Mouse (Mus musculus): ENCODE results near the gene Gm49368.
"Not testable (repeated sequence)": the region's sequence is repeated elsewhere in the genome, so short reads cannot be mapped to it uniquely, and the experiment has no call there.

Gm49368 gene

GRCm38 (mm10) chr7:128136927-128137326 is 74.4 kb downstream of the Gm49368 start:
- DNase-seq, result no peak

DNA sequence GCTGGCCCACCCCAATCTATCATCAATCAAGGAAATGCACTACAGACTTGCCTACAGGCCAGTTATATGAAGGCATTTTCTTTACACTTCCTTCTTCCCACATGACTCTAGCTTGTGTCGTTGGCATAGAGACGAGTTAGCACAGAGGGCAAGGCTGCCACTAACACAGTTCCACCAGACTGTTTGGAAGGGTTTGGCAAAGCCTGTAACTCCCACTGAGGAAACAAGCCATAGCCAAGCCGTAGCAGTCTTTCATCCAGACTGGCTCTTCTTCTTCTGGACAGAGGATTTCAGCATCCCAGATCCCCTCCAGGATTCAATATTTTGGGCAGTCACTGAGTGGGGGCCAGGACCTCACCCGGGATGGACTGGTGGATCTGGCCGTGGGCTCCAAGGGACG is 77.1 kb downstream of the Gm49368 start:
- DNase-seq, result no peak

GRCm38 (mm10) chr7:128150970-128151369 is 88.5 kb downstream of the Gm49368 start:
- no peak for DNase-seq

- no peak for DNase-seq
These were observed 91.6 kb downstream of the Gm49368 start, which contains the start of gene Itgad for GRCm38 (mm10) chr7:128154076-128154475. Gene Itgad, plus strand, starts transcription at chr7:128154376.

GRCm38 (mm10) chr7:128154924-128155323 is 92.4 kb downstream of the Gm49368 start:
- no peak for DNase-seq

GRCm38 (mm10) chr7:128158688-128159354 is 96.3 kb downstream of the Gm49368 start:
- not testable (repeated sequence) for DNase-seq

- no peak for DNase-seq
These were observed 101.5 kb downstream of the Gm49368 start for GRCm38 (mm10) chr7:128164001-128164400.

DNA sequence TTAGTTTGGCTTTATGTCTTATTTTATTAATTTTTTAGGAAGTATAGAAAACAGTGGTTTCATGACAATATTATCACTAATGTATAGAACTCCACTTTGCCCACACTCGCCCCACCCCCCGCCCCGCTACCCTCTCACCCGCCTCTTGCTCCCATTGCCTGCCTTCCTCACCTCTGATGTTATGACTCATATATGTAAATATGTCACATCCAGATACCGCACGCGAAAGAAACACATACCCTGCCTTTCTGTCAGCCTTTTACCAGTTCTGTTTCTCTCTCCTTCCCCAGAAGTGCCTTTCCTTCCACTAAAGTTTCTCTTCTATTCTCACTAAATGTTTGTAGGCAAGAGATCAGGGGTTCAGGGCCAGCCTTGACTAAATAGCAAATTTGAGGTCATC is 103.9 kb downstream of the Gm49368 start:
- DNase-seq, result no peak

GRCm38 (mm10) chr7:128169996-128170395 is 107.5 kb downstream of the Gm49368 start:
- no peak for DNase-seq

Measured in kidney, postnatal 10 days (tissue).